Mouse (Mus musculus): ENCODE data around the gene Acer3.

The Acer3 gene

GRCm38 (mm10) chr7:98177929-98178559 lies 143.0 kb downstream of the Acer3 start, which contains the start of gene Capn5:
Gene Capn5, minus strand, starts transcription at chr7:98178274.
- DNase-seq, result peak; percentile 61 to 76

DNA sequence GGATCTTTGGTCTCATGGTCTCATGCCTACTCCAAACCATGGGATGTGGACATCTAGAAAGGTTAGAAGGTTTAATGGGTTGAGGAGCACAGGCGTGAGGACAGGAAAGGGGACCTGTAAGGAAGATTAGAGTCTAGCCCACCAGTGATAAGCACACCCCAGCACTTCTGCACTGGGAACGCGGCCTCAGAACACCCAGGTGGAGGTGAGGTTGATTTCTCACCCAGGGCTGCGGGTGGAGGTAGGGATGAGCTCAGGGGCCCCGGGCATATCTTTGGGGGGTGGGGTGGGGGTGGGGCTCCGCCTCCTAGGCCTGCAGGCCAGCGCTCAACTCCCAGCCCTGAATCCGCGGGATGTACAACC lies 143.5 kb downstream of the Acer3 start:
- DNase-seq, result no peak

DNA sequence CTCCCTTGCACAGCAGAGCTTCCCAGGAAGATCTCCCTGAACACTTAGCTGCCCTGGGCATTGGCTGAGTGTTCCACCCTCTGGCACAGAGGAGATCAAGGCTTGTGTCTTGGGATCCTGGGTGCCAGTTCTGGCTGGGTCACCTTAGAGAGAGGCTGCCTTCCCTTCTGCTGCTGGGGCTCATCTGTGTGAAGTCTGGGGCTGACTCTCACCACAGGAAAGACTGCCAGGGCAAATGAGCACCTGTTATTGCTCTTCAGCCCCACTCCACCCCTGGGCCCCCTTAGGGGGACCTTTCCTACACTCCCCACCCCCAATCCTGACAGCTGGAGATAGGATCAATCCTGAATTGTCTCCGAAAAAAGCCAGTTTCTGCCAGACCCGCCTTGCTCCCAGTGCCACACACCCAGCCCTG lies 143.9 kb downstream of the Acer3 start:
- no peak for DNase-seq

- DNase-seq, result no peak
Observed at GRCm38 (mm10) chr7:98176322-98177070, 144.5 kb downstream of the Acer3 start.

GRCm38 (mm10) chr7:98174883-98175755 lies 145.9 kb downstream of the Acer3 start:
- no peak for DNase-seq

GRCm38 (mm10) chr7:98173408-98173807 lies 147.6 kb downstream of the Acer3 start:
- DNase-seq, result no peak

DNA sequence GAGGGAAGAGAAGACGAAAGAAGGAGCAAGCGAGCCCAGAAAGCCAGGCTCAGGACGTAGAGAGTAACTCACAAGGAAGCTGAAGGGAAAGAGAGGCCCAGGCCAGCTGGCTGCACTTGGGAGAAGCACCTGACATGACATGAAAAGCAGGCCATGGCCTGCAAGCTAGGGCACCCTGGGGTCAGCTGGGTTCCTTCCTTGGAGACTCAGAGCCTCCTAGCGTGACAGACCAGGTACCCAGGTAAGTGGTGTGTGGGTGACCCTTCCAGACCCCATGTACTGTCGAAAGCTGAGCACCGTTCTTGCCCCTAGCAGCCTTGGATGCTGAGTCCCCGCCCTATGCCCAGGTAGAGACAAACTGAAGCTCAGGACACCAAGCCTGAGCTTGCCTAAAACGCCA lies 148.3 kb downstream of the Acer3 start:
- no peak for DNase-seq

DNA sequence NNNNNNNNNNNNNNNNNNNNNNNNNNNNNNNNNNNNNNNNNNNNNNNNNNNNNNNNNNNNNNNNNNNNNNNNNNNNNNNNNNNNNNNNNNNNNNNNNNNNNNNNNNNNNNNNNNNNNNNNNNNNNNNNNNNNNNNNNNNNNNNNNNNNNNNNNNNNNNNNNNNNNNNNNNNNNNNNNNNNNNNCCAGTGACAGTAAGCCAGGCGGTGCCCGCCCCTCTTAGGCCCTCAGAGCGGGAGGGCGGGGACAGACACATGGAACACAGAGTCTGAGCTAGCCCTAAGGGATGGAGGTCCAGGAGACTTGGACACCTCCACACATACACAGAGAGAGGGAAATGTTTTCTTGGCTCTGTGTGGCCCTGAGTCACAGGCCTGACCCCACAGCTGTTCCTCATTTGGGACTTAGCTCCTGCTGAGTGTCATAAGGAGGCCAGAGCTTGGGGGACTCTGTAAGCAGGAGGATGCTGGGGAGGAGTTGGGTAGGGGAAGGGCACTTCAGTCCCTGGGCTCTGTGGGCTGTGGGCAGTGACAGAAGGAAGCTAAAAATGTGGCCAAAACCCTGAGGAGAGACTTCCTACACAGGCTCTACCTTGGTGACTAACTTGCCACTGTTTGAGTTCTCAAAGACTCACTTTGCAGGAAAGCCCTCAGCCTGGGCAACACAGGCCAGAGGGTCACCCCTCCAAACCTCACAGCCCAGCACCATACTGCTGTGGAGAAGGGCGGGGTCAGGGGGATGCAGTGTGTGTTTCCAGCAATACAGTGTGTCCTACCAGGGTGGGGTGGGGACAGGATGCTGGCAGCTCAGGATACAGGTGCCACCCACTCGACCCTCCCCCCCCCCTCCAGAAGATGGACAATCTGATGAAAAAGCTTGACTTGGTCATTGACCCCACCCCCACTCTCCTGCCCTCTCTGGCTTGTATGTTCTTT lies 149.6 kb downstream of the Acer3 start:
- DNase-seq, result no peak

GRCm38 (mm10) chr7:98164999-98165528 lies 155.9 kb downstream of the Acer3 start:
- peak; percentile 24 to 48 for DNase-seq

- no peak for DNase-seq
Observed at GRCm38 (mm10) chr7:98164382-98164998, 156.5 kb downstream of the Acer3 start.

DNA sequence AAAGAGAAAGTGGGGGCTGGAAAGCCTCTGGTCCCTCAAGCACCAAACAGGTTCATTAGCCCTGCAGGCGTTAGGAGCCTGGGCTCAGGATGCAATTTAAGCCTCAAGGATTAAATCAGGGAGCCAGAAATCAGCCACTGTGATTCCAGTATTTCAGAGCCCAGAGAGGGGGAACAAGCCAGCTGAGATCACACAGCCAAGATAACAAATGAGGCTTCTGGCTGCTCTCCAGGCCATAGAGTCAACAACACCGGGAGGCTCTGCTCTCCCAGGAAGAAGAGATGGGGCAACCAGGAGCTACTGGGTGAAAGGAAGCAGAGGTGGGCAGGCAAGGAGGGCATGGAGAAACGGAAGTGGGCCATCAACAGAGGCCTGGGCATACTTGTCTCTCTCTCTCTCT lies 157.3 kb downstream of the Acer3 start:
- no peak for DNase-seq

DNA sequence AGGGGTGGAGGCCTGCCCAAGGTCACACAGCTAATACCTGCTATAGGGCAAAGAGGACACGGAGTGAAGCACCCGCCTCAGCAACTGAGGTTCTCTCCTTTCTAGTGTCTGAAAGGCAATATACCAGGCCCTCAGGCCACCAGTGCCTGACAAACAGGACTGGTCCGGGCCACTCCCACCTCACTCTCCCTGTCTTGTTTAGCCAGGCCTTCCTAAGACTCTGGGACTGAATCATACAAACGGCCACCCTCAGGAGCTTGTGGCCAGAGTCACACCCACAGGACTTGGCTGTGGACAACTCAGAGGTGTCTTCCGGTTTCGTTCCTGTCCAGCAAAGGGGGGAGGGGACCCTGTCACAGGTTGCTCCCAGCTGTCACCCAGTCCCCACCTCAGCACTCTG lies 158.8 kb downstream of the Acer3 start:
- DNase-seq, result no peak

- peak; percentile 26 to 66 for DNase-seq
Observed at GRCm38 (mm10) chr7:98160041-98160740, 160.8 kb downstream of the Acer3 start.

- peak; percentile 77 to 78 for DNase-seq
Observed at GRCm38 (mm10) chr7:98158481-98158880, 162.5 kb downstream of the Acer3 start.

GRCm38 (mm10) chr7:98157636-98158332 lies 163.2 kb downstream of the Acer3 start:
- DNase-seq, result no peak
